Mouse (Mus musculus) neural tube, embryonic 10.5 days (tissue): ENCODE data around the gene Tmem132a.

Experiments
- DNase-seq: peaks from one replicate; pipeline ENCODE4 v3.0.0-alpha.2; 2017; ENCODE audit warnings: low spot score; ENCODE audit errors: extremely low spot score

Gene Tmem132a

DNA sequence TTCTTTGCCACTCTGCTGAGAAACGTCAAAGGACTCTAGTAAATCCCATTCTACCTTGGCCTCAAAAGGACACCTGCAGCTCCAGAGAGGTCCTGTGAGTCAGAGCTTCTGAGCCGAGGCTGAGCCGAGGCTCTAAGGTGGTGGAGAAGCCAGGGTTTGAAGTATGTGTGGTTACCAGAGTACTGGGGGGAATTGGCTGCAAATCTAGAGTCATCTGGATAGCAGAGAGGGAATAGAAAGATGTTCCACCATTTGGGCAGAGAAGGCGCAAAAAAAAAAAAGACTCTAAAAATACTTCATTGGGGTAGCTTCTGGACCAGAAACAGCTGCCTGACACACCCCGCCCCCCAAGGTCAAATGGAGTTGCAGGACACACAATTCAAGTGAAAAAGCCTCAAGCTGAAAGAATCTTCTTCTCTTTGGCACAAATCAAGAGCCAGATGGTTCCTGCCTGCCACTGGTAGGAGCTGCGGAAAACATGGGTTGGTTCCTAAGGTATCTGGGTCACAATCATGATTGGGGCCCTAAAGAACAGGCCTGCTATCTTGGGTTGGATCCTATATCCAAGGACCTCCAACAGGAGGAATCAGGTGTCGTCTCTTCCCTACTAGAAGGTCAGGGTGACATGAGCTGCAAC, 8.6 kb upstream of the Tmem132a start:
- DNase-seq: no peak

DNA sequence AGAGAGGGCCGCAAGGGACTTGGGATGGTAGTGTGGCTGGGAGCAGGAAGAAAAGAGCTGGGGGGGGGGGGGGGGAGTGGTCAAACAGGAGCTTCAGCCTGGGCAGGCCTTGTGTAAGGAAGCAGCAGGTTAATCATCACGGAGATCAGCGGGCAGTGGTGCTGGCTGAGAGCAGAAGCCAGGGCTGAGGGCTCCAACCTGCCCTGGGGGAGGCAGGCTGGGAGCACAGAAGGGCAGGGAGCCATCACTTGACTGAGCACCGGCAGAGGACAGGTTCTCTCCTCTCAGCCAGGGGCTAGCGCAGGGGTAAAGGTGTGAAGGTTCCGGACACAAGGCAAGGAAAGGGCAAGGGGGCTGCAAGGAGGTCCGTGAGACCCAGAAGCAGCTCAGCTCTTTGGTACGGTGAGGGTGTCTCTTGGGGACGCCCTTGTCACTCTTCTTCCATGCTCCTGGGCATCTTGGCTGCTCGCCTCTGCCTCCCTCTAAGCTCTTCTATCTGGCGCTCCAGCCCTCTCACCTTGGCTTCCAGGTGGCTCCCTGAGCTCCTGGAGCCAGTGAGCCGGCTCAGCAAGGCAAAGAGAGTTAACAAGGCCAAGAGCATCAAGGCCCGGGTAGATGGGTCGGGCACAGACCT, 1.7 kb upstream of the Tmem132a start:
- no peak for DNase-seq

DNA sequence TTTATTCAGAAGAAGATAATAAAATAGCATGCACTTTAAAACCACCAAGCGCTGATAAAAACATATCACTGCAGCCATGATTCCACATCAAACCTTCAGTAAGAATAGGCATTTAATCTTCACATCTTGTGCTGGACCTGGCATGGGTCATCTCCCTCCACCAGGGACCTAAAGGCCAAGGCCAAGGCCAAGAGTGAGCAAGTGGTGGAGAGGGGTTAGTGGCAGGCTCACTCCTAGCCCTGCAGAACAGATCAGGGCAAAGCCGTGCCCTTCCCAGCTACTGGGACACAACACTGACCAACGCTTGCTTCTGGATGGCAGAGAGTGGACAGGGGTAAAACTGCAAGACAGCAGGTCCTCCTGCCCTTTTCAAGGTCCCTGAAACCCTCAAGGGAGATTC, 936 bp upstream of the Tmem132a start:
- DNase-seq: no peak

GRCm38 (mm10) chr19:10869241-10869885, 377 bp downstream of the Tmem132a start:
- peak; percentile 92 for DNase-seq

DNA sequence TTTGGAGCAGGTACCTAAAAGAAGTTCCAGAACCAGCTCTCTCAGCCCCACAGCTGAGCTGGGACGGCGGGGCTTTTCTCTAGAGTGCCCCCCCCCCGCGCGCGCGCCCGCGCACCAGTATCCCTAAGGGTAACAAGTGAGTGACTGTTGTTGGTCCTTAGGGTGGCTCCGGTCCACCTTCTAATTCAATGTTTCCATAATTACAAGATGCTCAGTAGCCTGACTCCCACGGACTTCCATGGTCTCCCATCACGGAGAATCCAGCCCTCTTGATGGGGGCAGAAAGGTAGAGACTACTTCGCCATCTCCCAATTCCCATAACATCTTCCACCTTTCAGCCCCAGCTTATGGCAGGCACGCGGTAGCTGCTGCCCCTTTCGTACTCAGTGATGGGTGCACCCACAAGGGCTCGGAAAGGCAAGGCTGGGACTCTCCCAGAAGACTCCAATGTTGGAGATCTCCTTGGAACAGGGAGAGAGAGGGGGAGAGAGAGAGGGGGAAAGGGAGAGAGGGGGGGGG, 1.1 kb downstream of the Tmem132a start:
- DNase-seq: peak; percentile 60

DNA sequence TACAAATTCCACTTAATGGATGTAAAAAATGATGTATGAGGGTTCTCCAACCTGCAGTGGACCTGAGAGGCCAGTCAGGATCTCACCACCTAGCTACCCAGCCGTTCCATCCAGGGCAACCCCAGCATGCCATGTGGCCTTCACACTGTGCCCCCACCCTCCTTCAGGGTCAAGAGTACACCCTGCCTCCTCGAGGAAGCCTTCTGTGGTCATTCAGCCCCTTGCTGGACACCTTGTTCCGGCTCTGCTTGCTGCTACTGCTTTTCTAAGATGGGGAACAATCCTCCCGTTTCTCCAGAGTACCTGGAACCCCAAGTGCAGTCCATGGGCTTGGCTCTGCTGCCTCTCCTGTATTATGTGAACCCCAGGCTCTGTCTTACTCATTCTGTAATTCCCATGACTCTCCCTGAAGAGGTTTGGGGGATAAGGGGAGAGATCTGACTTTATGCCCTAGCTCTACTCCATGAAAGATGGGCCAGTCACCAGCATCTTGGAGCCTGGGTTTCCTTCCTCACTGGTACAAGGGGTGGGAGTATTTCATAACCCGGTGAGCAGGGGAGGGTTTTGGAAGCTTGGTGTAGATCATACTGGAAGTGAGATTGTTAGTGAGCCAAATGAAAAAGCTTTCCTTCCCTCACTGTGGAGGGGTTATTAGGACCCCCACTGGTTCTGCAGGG, 1.7 kb downstream of the Tmem132a start:
- no peak for DNase-seq

GRCm38 (mm10) chr19:10866351-10866750, 3.4 kb downstream of the Tmem132a start:
- DNase-seq: no peak

- DNase-seq: no peak
Observed at GRCm38 (mm10) chr19:10860072-10860497, 9.7 kb downstream of the Tmem132a start.

DNA sequence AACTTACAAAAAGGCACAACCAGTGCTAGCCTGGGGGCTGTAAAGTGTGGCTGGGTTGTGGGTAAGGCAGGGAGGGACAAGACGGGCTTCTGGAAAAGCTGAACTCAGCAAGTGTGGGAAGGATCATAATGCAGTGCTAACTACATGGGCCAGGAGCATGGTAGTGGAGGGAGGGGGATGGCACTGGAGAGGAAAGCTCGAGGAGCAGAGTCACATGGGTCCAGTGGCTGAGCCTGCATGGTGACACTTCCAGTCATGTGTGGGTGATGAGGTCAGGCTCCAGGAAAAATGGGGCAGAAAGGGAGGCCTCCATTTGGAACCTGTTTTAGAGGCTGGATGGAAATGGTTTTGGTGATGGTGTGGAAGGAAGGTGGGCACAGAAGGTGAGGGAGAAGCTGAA, 13.2 kb downstream of the Tmem132a start:
- no peak for DNase-seq

DNA sequence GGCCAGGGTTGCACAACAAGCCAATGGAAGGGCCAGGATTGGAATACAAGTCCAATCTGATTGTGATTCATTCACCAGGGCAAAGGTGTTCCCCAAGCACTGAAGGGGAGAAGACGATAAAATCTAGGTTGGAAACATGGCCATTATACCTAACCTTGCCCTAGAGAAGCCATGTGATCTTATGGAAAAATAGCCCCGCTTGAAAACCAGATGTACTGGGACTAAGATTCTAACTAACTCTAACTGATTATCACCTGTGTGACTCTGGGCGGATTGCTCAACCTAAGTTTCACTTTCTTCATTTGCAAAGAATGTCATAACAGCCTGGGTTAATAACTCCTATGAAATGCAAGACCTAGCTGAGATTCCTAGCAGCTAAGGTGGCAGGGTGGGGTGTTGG, 14.3 kb downstream of the Tmem132a start:
- DNase-seq: no peak

GRCm38 (mm10) chr19:10847311-10848087, 22.2 kb downstream of the Tmem132a start:
- DNase-seq: no peak

DNA sequence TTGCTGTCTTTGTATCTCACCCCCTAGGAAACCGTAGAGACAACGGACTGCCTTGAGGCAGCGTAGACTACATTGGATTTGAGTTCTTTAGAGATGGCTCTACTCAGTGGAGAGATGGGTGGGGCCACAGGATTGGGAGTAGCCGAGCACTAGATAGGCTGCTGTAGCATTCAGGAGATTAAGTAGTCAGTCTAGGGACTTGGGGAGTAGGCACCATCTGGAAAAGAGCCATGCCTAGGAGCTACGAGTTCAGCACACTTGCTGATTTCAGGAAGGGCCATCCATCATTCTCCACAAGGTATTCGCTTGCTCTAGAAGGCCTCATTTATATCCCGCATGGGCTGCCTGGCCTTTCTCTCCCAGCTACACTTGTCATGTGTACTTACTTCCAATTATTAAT, 23.6 kb downstream of the Tmem132a start:
- DNase-seq: no peak

DNA sequence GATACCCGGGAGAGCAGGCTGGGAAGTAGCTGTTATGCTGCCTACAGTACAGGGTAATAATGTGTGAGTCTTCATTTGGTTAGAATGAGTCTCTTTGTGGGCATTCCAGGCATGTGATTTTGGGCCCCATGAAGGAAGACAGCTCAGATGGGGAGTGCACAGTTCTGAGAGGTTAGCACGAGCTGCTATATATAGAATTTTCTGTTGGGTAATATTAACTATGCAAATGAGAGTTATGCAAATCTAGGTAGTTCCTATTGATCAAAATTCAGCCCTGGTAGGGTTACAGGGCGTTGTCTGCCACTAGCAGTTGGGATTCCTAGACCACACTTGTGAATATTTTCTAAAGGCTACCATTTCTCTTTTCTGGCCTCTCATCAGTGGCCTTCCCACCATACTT, 24.3 kb downstream of the Tmem132a start:
- no peak for DNase-seq

GRCm38 (mm10) chr19:10844206-10844605, 25.5 kb downstream of the Tmem132a start:
- no peak for DNase-seq

DNA sequence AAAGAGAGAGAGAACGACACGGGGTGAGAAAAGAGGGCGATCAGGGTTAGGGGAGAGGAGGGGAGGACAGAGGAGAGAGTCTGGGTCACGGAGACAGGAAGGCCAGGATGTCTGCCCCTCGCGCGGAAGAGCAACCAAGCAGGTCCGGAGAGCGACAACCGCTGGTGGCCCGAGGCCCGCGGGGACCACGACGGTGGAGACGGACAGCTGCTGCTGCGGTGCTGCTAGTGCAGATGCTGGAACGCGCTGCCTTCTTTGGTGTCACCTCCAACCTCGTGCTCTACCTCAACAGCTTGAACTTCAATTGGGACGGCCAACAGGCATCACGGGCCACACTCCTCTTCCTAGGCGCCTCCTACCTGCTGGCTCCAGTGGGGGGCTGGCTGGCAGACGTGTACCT, 26.8 kb downstream of the Tmem132a start:
- DNase-seq: no peak

- no peak for DNase-seq
Observed at GRCm38 (mm10) chr19:10841721-10842626, 27.8 kb downstream of the Tmem132a start.

DNA sequence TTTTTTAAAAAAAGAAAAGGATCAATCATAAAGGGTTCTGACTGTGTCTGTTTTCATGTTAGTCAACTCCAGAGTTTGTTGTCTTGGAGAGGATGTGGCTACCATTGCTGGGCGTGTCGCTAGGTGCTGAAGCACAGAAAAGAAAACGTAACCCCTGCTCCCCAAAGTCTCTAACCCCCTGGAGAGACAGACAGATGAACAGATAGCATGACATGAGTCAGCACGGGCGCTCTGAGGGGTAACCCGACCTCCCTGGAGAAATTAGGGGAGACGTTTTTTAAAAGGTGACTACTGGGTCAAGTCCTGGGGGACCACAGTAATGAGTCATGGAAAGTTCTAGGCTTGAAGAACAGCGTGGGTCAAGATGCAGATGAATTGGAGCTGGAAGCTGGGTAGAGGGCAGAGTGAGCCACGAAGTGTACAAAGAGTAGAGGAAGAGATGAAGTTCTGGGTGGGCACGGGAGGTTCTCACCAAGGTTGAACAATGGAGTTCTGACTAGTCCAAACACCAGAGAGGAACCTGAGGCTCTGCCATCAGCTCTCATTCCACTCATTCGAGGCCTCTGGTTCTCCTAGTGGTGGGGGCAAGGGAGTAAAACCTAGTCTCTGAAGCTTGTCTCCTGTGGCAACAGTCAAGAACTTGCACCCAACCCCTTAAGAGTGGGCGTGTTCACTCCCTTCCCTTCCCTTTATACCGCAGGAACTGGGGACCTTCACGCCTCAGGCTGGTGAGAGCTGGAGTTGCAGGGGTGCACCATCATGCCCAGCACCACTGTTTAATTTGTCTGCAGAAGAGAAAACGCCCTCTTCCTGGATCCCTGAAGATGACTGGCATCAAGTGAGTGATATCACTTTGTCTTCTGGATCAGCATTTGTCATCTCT, 30.5 kb downstream of the Tmem132a start, which contains the start of gene Slc15a3:
Slc15a3 (plus strand) TSS at position 718 of the 883 bp plus-strand sequence.
- no peak for DNase-seq

DNA sequence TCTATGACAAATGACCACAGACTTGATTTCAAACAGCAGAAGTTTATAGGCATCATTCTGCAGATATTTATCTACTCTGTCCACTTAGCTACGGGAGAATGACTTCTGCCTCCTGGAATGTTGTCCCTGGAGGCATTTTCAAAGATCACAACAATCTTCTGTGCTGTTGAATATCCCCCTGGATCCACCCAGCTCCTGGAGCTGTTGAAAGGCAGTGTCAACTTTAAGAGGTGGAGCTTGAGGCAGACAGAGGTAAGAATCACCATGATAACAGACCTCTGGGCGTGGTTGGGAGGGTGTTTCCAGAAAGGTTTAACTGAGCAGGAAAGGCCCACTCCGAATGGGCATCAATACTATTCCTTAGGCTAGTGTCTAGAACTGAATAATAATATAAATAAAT, 34.1 kb downstream of the Tmem132a start:
- no peak for DNase-seq

DNA sequence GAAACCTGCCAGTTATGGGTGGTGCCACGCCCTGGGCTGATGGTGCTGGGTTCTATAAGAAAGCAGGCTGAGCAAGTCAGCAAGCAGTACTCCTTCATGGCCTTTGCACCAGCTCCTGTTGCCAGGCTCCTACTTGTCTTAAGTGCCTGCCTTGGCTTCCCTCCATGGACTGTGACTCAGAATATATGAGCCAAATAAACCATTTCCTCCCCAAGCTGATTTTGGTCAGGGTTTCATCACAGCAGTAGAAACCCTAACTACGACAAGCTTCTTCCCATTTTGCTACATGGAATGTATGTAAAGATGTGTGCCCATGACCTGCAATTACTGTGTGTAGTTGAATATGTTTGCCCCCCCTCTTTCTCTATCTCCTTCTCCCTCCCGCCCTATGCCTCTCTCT, 36.1 kb downstream of the Tmem132a start:
- no peak for DNase-seq
